Mouse (Mus musculus): ENCODE results near the gene Cherp. TPM values are rescaled to one million over a fixed set of nuclear protein-coding genes. Genes with fewer than 3 reads are reported as not detected.
A peak's percentile ranks its signal among the peaks of the same experiment; 100 is the strongest.

Cherp gene
- total and polyA plus RNA-seq, 2 experiments = 5.3 to 22.7 TPM

DNA sequence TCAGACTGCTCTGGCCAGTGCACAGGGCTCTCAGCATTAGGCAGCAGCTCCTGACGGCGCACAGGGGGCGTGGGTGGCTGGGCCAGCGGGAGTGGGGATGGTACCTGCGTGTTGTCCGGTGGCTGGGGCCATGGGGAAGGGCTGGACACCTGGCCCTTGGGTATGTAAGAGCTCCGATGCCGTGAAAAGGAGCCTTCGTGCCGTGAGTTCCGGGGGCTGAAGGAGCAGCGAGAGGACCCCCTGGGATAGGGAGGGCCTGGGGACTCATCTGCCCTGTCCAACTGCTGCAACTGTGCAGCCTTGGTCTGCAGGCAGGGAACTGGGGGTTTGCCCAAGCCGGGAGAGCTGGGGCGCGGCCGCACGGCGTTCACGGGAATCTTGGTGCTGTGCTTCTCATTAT is 21.2 kb upstream of the Cherp start:
- no peak overlapping the region; the same call in 1 of the 2 replicates for H3K4me3 ChIP-seq (ENCODE audit: insufficient read depth, low read depth, low read length)
- no peak for TF ChIP-seq POLR2A (IDR thresholded peaks at IDR 0.05; ENCODE audit: extremely low read depth, insufficient read depth, low read length)
- H3K79me2 ChIP-seq (ENCODE audit: control insufficient read depth, insufficient read depth, low read length) = peaks cover 32% of the 10 kb centered on the region
- peak overlapping the region; percentile 71 for H3K27ac ChIP-seq (replicated peaks; ENCODE audit: insufficient read depth, low read depth, low read length)
- peaks cover 34% of the 10 kb centered on the region for H3K4me1 ChIP-seq (ENCODE audit: control insufficient read depth, insufficient read depth, low read length)
- WGBS = 75% methylated on average over 19 of the region's 19 CpGs
- peak overlapping the region; percentile 20 for H3K9ac ChIP-seq (ENCODE audit: low read depth, low read length)
- no peak for DNase-seq (ENCODE audit: extremely low read depth, low read depth, low spot score)
- no peaks in the 10 kb centered on the region for H3K27me3 ChIP-seq (ENCODE audit: control insufficient read depth, insufficient read depth, low read length)
- no peaks in the 10 kb centered on the region for H3K36me3 ChIP-seq (ENCODE audit: control insufficient read depth, insufficient read depth, low read length)

DNA sequence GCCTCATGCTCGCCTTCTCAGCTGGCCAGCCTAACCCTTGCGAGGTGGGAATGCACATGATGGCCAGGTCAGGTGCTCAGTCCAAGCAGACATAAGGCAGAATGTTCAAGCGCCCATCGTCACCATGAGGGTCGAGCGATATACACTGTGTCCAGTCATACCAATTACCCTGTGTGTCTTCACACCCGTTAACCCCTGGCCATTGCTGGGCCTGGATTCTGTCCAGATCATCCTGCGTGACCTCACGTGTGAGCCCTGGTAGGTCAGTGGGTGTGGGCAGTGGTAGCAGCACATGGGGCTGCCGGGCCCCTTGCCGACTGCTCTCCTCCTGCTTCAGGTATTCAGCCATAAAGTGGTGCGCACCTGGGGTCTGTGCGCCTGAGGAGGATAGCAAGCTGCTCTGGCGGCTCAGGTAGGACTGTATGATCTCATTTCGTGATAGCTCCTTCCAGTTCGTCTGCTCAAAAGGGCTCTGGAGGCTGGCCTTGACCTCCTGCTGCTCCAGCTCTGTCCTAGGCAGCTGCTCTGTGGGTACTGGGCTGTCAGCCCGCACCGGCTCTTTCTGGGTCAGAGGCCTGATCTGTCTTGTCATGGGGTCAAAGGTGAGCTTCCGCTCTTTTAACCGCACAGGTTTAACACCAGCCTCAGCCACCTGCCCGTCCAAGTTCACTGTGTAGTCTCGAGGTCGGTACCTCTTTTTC is 20.5 kb upstream of the Cherp start:
- no peak for TF ChIP-seq CTCF (IDR thresholded peaks at IDR 0.05; ENCODE audit: low read depth, low read length)
- no peak for TF ChIP-seq POLR2A (IDR thresholded peaks at IDR 0.05; ENCODE audit: extremely low read depth, insufficient read depth, low read length)
- Histone ChIP-seq H3K27ac (replicated peaks; ENCODE audit: insufficient read depth, low read depth, low read length) (peak overlapping the region; percentile 71), H3K27me3 (ENCODE audit: control insufficient read depth, insufficient read depth, low read length) (no peaks in the 10 kb centered on the region), H3K79me2 (ENCODE audit: control insufficient read depth, insufficient read depth, low read length) (peaks cover 33% of the 10 kb centered on the region), H3K36me3 (ENCODE audit: control insufficient read depth, insufficient read depth, low read length) (no peaks in the 10 kb centered on the region), H3K9ac (ENCODE audit: low read depth, low read length) (peak overlapping the region; percentile 13; the same call in 1 of the 2 replicates), H3K4me1 (ENCODE audit: control insufficient read depth, insufficient read depth, low read length) (peaks cover 33% of the 10 kb centered on the region), H3K4me3 (ENCODE audit: insufficient read depth, low read depth, low read length) (no peak overlapping the region; the same call in 1 of the 2 replicates)
- WGBS = 48% methylated on average over 23 of the region's 23 CpGs
- peak; percentile 94 for DNase-seq (ENCODE audit: extremely low read depth, low read depth, low spot score)

DNA sequence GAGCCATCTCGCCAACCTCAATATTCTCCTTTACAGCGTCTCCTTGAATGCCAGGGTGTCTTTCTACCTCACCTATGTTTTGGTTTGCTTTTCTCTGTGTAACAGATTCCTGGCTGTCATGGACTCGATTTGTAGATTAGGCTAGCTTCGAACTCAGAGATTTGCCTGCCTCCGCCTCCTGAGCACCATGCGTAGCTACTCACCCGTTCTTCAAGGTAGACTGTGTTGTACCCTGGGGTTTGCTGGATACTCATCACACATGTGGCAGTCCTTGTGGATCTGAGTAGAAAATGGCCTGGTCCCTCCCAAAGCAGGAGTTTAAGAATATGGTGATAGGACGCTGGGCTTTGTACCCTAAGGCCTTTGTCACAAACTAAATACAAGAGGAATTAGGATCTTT is 18.4 kb upstream of the Cherp start:
- no peak for DNase-seq (ENCODE audit: extremely low read depth, low read depth, low spot score)
- H3K4me3 ChIP-seq (ENCODE audit: insufficient read depth, low read depth, low read length) = peak overlapping the region; percentile 58
- 8% methylated on average over 8 of the region's 8 CpGs for WGBS
- TF ChIP-seq CTCF (IDR thresholded peaks at IDR 0.05; ENCODE audit: low read depth, low read length) (no peak), POLR2A (IDR thresholded peaks at IDR 0.05; ENCODE audit: extremely low read depth, insufficient read depth, low read length) (no peak)
- H3K27ac ChIP-seq (replicated peaks; ENCODE audit: insufficient read depth, low read depth, low read length) = peak overlapping the region; percentile 87
- no peaks in the 10 kb centered on the region for H3K27me3 ChIP-seq (ENCODE audit: control insufficient read depth, insufficient read depth, low read length)
- H3K79me2 ChIP-seq (ENCODE audit: control insufficient read depth, insufficient read depth, low read length) = peaks cover 33% of the 10 kb centered on the region
- H3K4me1 ChIP-seq (ENCODE audit: control insufficient read depth, insufficient read depth, low read length) = peaks cover 31% of the 10 kb centered on the region
- H3K9ac ChIP-seq (ENCODE audit: low read depth, low read length) = peak overlapping the region; percentile 76
- H3K36me3 ChIP-seq (ENCODE audit: control insufficient read depth, insufficient read depth, low read length) = no peaks in the 10 kb centered on the region

DNA sequence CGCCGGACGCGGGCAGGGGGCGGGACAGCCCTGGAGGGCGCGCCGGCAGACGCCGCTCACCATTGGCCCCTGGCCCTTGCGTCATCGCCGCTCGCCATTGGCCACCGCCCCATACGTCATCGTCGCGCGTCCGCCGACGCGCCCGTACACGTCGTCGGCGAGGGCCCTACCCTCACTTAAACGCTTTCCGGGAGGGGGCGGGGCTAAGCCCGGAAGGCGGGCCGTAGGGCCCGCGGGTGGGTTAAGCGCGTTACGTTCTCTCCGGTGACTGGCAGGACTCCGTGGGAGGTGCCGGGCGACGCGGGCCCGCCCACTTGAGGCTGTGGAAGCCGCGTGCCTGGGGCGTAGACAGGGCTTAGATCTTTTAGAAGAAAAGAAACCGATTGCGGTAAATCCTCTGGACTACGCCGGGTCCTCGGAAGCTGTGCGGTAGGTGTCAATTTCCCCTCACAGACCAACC is 17.6 kb upstream of the Cherp start:
- Histone ChIP-seq H3K9ac (ENCODE audit: low read depth, low read length) (peak overlapping the region; percentile 76), H3K27ac (replicated peaks; ENCODE audit: insufficient read depth, low read depth, low read length) (peak overlapping the region; percentile 87), H3K4me1 (ENCODE audit: control insufficient read depth, insufficient read depth, low read length) (peaks cover 31% of the 10 kb centered on the region), H3K36me3 (ENCODE audit: control insufficient read depth, insufficient read depth, low read length) (0 out of 2 replicates have a peak, but pooled peaks cover under 1% of the 10 kb centered on the region), H3K4me3 (ENCODE audit: insufficient read depth, low read depth, low read length) (peak overlapping the region; percentile 72), H3K79me2 (ENCODE audit: control insufficient read depth, insufficient read depth, low read length) (peaks cover 29% of the 10 kb centered on the region), H3K27me3 (ENCODE audit: control insufficient read depth, insufficient read depth, low read length) (no peaks in the 10 kb centered on the region)
- TF ChIP-seq CTCF (IDR thresholded peaks at IDR 0.05; ENCODE audit: low read depth, low read length) (no peak), POLR2A (IDR thresholded peaks at IDR 0.05; ENCODE audit: extremely low read depth, insufficient read depth, low read length) (0 out of 2 replicates have a peak, but pooled peaks have one; percentile 14)
- DNase-seq (ENCODE audit: extremely low read depth, low read depth, low spot score) = peak; percentile 90
- under 1% methylated on average over 53 of the region's 56 CpGs for WGBS

- under 1% methylated on average over 83 of the region's 98 CpGs for WGBS
- no peaks in the 10 kb centered on the region for H3K27me3 ChIP-seq (ENCODE audit: control insufficient read depth, insufficient read depth, low read length)
- peak; percentile 56 for DNase-seq (ENCODE audit: extremely low read depth, low read depth, low spot score)
- peak within 1 kb of the TSS; percentile 87 for H3K27ac ChIP-seq (replicated peaks; ENCODE audit: insufficient read depth, low read depth, low read length)
- peaks cover 23% of the 10 kb centered on the region for H3K79me2 ChIP-seq (ENCODE audit: control insufficient read depth, insufficient read depth, low read length)
- H3K9ac ChIP-seq (ENCODE audit: low read depth, low read length) = peak within 1 kb of the TSS; percentile 85
- no peak for TF ChIP-seq POLR2A (IDR thresholded peaks at IDR 0.05; ENCODE audit: extremely low read depth, insufficient read depth, low read length)
- no peak for TF ChIP-seq CTCF (IDR thresholded peaks at IDR 0.05; ENCODE audit: low read depth, low read length)
- H3K36me3 ChIP-seq (ENCODE audit: control insufficient read depth, insufficient read depth, low read length) = 0 out of 2 replicates have a peak, but pooled peaks cover 2% of the 10 kb centered on the region
- peaks cover 31% of the 10 kb centered on the region for H3K4me1 ChIP-seq (ENCODE audit: control insufficient read depth, insufficient read depth, low read length)
- H3K4me3 ChIP-seq (ENCODE audit: insufficient read depth, low read depth, low read length) = peak within 1 kb of the TSS; percentile 72
Measured at GRCm38 (mm10) chr8:72491680-72492621, 16.9 kb upstream of the Cherp start, which contains the start of gene Slc35e1. Slc35e1 (minus strand) TSS chr8:72492614.

All from liver, adult 2 months (tissue).